Mouse (Mus musculus): ENCODE results near the gene Gm4884. TPM values are rescaled to one million over a fixed set of nuclear protein-coding genes. Genes with fewer than 3 reads are reported as not detected.

Gene Gm4884
- not detected in 2 replicates for polyA plus RNA-seq (2012; rRNA removed)

GRCm38 (mm10) chr7:41032419-41032818 lies at the start of gene Gm4884:
Gm4884 (plus strand) TSS chr7:41032719.

GRCm38 (mm10) chr7:40987243-40987642 lies 45.3 kb upstream of the Gm4884 start, which contains the start of gene 4930433I11Rik:
4930433I11Rik (plus strand) TSS chr7:40987543.

Other genes with a start within 250 kb of the Gm4884 start
- gene Vstm2b, start 134.4 kb upstream of the Gm4884 start, polyA plus RNA-seq (2012; rRNA removed): 47.2 and 48.3 TPM in 2 replicates
- gene 4930433I11Rik, start 45.2 kb upstream of the Gm4884 start, polyA plus RNA-seq (2012; rRNA removed): not detected in 2 replicates
- gene Gm5592, start 121.1 kb downstream of the Gm4884 start, polyA plus RNA-seq (2012; rRNA removed): not detected in 2 replicates